Mouse (Mus musculus) ovary, adult 10 weeks (tissue): ENCODE data around the gene Ccdc43. TPM values are rescaled to one million over a fixed set of nuclear protein-coding genes. Genes with fewer than 3 reads are reported as not detected.

Experiments
- polyA plus RNA-seq: library from polyadenylated mRNA; stranded (reverse); fragments of 350-450 nt; fragmentation: Illumina TruSeq; extraction: RNeasy Lipid Tissue Mini Kit (QIAGEN cat#74804); gene quantifications from one replicate; pipeline ENCODE4 v1.2.3, GENCODE M21; 2014

Ccdc43 gene
- 58.4 TPM for polyA plus RNA-seq

DNA sequence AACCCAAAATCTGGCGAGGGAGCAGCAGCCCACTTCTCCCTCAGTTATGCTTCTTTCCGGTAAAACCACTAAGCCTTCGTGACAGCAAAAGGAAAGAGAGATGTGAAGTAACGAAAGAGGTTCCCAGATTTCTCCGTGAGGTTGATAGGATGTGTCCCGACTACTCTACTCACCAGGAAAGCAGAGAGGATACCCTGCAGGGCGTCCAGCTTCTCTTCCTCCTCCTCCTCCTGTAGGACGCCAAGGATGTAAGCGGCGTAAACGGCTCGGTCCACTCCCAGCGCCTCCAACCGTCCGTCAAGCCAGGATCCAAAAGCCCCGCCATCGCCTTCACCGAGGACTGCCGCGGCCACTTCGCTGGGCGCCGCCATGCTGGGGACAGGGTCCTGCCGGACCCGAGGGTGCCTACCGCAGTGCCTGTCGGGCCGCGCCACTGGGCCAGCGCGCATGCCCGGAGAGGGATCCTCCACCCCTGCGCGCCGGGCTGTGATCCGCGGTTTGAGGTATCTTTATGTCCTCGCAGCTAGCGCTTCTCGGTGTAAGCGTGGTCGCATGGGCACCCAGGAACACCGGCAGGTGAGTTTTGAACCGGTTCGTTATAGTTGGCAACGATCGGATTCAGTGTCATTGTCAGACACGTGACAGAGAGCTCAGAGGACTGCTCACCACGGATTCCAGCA lies at the start of gene Ccdc43:
Gene Ccdc43, minus strand, starts transcription at position 445 of the 680 bp plus-strand sequence.

GRCm38 (mm10) chr11:102663416-102663815 lies 34.2 kb downstream of the Ccdc43 start, which contains the start of gene Meioc:
TSS of gene Meioc (plus strand) at chr11:102663716.

Other genes starting within 250 kb of the Ccdc43 start
- not detected for gene Itga2b, start 227.7 kb downstream of the Ccdc43 start, polyA plus RNA-seq
- 27.2 TPM for gene Gpatch8, start 141.4 kb downstream of the Ccdc43 start, polyA plus RNA-seq
- 3.2 TPM for gene Gm11627, start 118.3 kb downstream of the Ccdc43 start, polyA plus RNA-seq
- 7.6 TPM for gene Fzd2, start 93.4 kb downstream of the Ccdc43 start, polyA plus RNA-seq
- gene Meioc, start 34.1 kb downstream of the Ccdc43 start, polyA plus RNA-seq: not detected
- gene Adam11, start 63.7 kb upstream of the Ccdc43 start, polyA plus RNA-seq: not detected
- gene Gjc1, start 121.9 kb upstream of the Ccdc43 start, polyA plus RNA-seq: 20.8 TPM
- not detected for gene Higd1b, start 138.1 kb upstream of the Ccdc43 start, polyA plus RNA-seq
- 43.2 TPM for gene Eftud2, start 183.2 kb upstream of the Ccdc43 start, polyA plus RNA-seq
- 1.8 TPM for gene Ccdc103, start 183.4 kb upstream of the Ccdc43 start, polyA plus RNA-seq
- gene Fam187a, start 187.4 kb upstream of the Ccdc43 start, polyA plus RNA-seq: not detected
- not detected for gene Gfap, start 203.1 kb upstream of the Ccdc43 start, polyA plus RNA-seq
- 0.77 TPM for gene Kif18b, start 227.3 kb upstream of the Ccdc43 start, polyA plus RNA-seq
- gene C1ql1, start 248.9 kb upstream of the Ccdc43 start, polyA plus RNA-seq: not detected